Mouse (Mus musculus) kidney, adult 18-20 months (tissue): ENCODE results near the gene Pitpnc1.
A peak's percentile ranks its signal among the peaks of the same experiment; 100 is the strongest.

ENCODE experiments used
- DNase-seq: peaks from one replicate; pipeline ENCODE4 v3.0.0; 2021

Gene Pitpnc1

GRCm38 (mm10) chr11:107323173-107323572 lies 147.3 kb downstream of the Pitpnc1 start:
- no peak for DNase-seq

DNA sequence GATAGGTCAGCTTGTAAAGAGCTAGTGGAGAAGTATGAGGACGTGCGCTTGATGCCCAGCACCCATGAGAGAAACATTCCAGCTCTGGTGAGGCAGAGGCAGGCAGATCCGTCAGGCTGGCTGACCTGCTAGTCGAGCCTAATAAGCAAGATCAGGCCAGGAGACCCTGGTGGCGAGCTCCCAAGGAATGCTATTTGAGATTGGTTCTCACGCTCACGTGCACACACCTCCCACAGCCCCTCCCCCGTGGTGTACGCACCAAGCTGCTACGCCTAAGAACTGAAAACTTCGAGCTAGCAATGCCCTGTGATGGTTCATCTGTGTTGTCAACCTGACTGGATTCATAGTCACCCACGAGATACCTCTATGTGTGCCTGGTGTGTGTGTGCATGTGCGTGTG lies 148.3 kb downstream of the Pitpnc1 start:
- DNase-seq = no peak

- DNase-seq = no peak
These were observed 148.7 kb downstream of the Pitpnc1 start for GRCm38 (mm10) chr11:107321819-107322218.

DNA sequence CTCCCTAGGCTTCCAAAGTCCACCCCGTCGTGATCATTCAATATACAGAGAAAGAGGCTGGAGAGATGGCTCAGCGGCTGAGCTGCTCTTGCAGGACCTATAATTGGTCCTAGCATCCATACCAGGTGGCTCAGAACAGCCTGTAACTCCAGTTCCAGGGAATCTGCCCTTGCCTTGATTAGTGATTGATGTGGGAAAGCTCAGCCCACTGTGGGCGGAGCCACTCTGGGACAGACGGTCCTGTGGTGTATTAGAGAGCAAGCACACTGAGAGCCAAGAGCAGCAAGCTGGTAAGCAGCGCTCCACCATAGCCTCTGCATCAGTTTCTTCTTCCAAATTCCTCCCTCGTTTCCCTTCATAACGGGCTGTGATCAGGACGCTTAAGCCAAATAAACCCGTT lies 150.6 kb downstream of the Pitpnc1 start:
- DNase-seq = peak; percentile 19

DNA sequence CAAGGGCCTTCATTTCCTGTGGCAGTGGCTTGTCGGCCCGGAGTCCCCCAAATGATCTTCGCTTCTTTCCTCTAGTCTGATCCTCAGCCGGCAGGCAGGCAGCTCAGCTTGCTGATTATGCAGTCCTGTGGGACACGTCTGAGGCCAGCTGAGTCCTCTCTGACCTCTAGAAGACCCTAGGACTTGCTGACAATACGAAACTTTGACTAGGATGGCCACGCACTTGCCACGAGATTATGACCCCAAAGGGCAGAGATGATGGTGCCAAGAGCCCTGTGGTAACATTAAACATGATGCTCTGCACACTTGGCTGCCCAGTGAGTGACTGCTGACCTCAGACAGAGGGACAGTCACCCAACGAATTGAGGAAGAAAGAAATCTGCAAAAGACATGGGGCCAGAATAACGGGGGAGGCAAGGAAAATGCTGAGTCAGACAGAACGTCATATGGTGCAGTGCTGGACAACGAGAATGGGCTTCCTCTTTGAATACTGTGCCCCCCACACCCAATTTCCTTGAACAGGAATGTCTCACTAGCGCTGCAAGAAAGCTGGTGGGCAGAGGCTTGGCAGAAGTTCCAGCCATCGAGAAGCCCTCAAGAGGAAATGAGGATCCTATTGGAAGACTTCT lies 152.7 kb downstream of the Pitpnc1 start:
- DNase-seq = peak; percentile 48

DNA sequence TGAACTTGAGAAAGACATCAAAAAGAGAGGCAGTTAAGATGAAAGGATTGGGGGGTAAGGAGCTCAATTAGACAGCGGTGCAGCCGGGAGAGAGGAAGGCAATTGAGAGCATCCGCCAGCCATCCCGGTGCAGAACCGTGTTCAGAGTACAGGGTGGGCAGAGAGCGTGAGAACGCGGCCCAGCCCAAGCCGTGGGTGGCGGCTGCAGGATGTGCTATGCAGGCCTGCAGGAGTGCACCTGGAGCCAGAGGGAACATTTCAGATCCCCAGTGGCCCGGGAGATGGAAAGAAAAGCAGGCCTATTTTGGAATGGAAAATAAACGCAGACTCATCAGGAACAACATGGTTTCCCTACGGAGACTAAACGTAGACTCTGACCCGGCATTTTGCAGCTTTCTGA lies 155.0 kb downstream of the Pitpnc1 start:
- no peak for DNase-seq

DNA sequence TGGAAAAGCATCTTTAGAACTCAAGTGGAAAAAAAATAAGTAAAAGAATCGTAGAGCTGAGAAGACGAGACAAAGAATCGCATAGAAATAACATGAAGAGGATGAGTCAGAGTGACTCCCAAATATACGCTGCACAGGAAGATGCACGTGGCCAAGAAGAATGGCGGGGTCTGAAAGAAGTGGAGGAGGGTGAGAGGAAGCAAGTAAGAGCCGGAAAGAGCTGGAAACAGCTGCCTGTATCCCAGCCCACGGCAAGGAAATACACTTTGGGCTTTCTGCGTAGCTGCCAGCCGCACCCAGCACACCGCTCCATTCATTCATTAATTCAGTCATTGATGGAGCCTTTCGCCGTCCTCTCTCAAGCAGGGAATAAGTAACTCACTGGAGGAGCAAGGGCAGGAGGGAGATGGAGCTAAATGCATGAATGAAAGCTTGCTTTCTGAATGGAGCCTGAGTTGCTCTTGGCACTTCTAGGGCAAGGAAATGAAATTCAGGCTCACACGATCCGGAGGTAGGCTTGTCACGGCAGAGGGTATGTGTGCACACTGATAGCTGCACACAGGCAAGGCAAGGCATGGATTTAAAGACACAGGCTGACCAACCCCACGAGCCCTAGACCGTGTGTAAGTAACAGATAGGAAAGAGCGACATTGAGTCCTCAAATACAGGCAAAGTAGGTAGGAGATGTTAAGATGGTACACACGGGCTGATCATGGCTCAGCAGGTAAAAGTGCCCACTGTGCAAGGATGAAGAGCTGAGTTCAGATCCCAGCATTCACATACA lies 160.0 kb downstream of the Pitpnc1 start:
- no peak for DNase-seq

- DNase-seq = no peak
These were observed 164.3 kb downstream of the Pitpnc1 start for GRCm38 (mm10) chr11:107306170-107306569.

DNA sequence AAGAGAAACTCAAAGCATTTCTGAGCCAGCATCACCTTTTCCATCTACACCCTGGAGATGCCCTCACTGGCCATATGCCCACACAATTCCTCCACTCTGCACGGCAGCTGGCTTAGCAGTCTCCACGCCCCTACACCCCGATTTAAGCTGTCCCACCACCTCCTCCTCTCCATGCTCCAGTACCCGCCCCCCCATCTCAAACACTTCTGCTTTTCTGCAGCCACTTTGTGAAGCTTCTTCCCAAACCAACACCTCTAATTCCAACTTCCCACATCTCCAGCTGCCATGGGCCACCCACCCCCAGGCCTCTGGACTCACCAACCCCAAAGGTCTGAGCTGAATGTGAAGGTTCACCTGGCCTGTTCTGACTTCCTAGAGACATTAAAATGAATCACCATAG lies 168.4 kb downstream of the Pitpnc1 start:
- DNase-seq = no peak

DNA sequence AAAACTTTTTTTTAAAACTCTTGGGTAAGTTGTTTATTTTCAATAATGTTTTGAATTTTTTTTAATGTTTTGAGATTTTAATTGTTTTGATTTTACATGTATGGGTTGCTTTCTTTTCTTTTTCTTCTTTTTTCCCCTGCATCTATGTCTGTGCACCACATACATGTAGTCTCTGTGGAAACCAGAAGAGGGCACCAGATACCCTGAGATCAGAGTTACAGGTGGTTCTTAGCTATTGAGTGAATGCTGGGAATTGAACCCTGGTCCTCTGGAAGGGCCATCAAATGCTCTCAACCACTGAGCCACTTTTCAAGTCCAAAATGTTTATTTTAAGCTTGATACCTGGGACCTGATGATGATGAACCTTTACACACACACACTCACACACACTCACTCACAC lies 170.3 kb downstream of the Pitpnc1 start:
- no peak for DNase-seq

- DNase-seq = no peak
These were observed 170.9 kb downstream of the Pitpnc1 start for GRCm38 (mm10) chr11:107299511-107300120.

GRCm38 (mm10) chr11:107296176-107296575 lies 174.3 kb downstream of the Pitpnc1 start:
- DNase-seq = peak; percentile 42

- peak; percentile 31 for DNase-seq
These were observed 178.5 kb downstream of the Pitpnc1 start for GRCm38 (mm10) chr11:107292036-107292435.

DNA sequence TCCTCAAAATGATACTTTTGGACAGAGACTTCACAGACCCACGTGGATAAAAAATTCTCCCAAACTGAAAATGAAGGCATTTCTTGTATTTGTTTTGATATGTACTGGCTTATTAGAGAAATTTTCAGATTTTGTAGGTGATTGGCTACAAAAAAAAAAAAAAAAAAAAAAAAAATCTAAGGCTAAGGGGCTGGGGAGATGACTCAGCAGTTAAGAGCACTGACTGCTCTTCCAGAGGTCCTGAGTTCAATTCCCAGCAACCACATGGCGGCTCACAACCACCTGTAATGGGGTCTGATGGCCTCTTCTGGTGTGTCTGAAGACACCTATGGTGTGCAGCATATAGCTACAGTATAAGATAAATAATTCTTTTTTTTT lies 182.3 kb downstream of the Pitpnc1 start:
- DNase-seq = no peak

GRCm38 (mm10) chr11:107287215-107288185 lies 183.0 kb downstream of the Pitpnc1 start:
- no peak for DNase-seq

GRCm38 (mm10) chr11:107285731-107286130 lies 184.8 kb downstream of the Pitpnc1 start:
- DNase-seq = no peak

DNA sequence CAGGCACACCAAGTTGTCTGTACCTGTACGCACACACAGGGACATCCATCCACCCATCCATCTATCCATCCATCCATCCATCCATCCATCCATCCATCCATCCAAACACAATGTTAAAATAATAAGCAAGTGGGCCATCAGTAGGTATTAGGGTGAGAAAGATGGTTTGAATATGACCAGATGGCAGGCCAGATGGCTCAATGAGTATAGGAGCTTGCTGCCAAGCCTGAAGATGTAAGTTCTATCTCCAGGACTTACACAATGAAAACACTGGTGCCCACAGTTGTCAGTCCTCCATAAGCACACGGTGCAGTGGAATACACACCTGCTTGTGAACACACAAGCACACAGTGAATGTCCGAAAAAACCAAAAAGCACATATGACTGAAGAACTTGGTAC lies 186.9 kb downstream of the Pitpnc1 start:
- no peak for DNase-seq

GRCm38 (mm10) chr11:107282481-107282880 lies 188.0 kb downstream of the Pitpnc1 start:
- DNase-seq = no peak

GRCm38 (mm10) chr11:107279258-107279657 lies 191.2 kb downstream of the Pitpnc1 start:
- DNase-seq = no peak

DNA sequence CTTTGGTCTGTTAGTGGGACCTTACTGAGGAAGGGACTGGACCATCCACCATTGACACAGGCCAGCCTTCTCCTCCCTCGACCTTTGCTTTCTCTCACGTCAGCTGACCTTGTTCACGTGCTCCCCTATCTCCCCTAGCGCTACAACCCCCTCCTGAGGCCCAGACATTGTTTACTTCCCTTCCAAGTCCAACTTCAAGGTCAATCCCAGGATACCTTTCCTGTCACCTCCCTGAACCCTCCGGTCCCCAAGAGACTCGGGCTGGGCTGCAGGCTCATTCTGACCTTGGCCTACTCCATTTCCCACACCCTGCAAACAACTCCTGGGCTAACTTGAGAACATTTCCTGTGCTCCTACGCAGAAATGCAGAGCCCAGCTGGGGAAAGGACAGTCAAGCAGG lies 193.6 kb downstream of the Pitpnc1 start:
- peak; percentile 69 for DNase-seq

DNA sequence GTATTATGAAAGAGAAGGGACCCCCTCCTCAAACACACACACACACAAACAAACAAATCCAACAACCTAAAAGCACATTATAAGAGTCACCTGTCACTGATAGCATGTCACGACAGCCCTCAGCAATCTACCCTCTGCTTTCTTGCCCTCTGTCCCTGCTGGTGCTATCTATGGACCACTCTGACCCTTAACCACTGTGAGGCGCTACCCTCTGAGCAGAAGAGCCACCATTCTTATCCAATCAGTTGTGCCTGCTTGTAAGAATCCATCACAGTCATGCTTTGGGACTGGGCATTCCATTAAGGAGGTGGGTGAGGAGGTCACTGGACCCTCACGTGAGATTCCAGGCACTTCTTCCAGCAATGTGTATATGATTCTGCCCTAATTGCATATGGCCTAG lies 194.2 kb downstream of the Pitpnc1 start:
- no peak for DNase-seq

GRCm38 (mm10) chr11:107275902-107276301 lies 194.6 kb downstream of the Pitpnc1 start:
- peak; percentile 76 for DNase-seq

GRCm38 (mm10) chr11:107274206-107274605 lies 196.3 kb downstream of the Pitpnc1 start:
- DNase-seq = no peak
